Mouse (Mus musculus) forebrain, embryonic 11.5 days (tissue): Measurements from ENCODE around the gene Tgif2. TPM values are rescaled to one million over a fixed set of nuclear protein-coding genes. Genes with fewer than 3 reads are reported as not detected.
"Not testable (repeated sequence)": the region's sequence is repeated elsewhere in the genome, so short reads cannot be mapped to it uniquely, and the experiment has no call there.

Experiments used
- ATAC-seq: fragments of 200-750 bp; cut with Nextera tagmentation; replicated peaks from 2 replicates; pipeline ENCODE4 v1.8.0; 2017; ENCODE audit warnings: moderate TSS enrichment; ENCODE audit not compliant: low FRiP score
- DNase-seq: peaks from one replicate; pipeline ENCODE4 v3.0.0-alpha.2; 2017; ENCODE audit warnings: low spot score
- H3K27ac ChIP-seq: fragments of 300-500 bp; sonication (generic); 2 replicates; pipeline ENCODE4 v1.5.1; 2014; ENCODE audit warnings: low read depth, low read length
- H3K27me3 ChIP-seq: fragments of 300-500 bp; sonication (generic); 2 replicates; pipeline ENCODE4 v1.6.1; 2014; ENCODE audit warnings: mild to moderate bottlenecking, low read length, mixed read lengths; ENCODE audit not compliant: control insufficient read depth, insufficient read depth
- H3K36me3 ChIP-seq: fragments of 300-500 bp; sonication (generic); 2 replicates; pipeline ENCODE4 v1.6.1; 2014; ENCODE audit warnings: mild to moderate bottlenecking, low read length, moderate library complexity, mixed read lengths; ENCODE audit not compliant: control insufficient read depth, insufficient read depth
- H3K4me1 ChIP-seq: fragments of 300-500 bp; sonication (generic); replicated peaks from 2 replicates; pipeline ENCODE4 v1.6.1; 2014; ENCODE audit warnings: low read length, mixed read lengths; ENCODE audit not compliant: control insufficient read depth, insufficient read depth
- H3K4me2 ChIP-seq: fragments of 300-500 bp; sonication (generic); 2 replicates; pipeline ENCODE4 v1.6.1; 2014; ENCODE audit warnings: low read depth, mild to moderate bottlenecking, low read length, moderate library complexity, mixed read lengths; ENCODE audit not compliant: severe bottlenecking
- H3K4me3 ChIP-seq: fragments of 300-500 bp; sonication (generic); 2 replicates; pipeline ENCODE4 v1.5.1; 2014; ENCODE audit warnings: low read depth, low read length
- H3K9ac ChIP-seq: fragments of 300-500 bp; sonication (generic); 2 replicates; pipeline ENCODE4 v1.6.1; 2014; ENCODE audit warnings: low read length
- H3K9me3 ChIP-seq: fragments of 300-500 bp; sonication (generic); 2 replicates; pipeline ENCODE4 v1.6.1; 2016; ENCODE audit warnings: low read length, mixed read lengths; ENCODE audit not compliant: control insufficient read depth
- WGBS: fragments of 180-500 bp; shearing (Covaris S2); extraction: QIAGEN DNeasy Blood & Tissue Kit; methylation state at CpG from one replicate; pipeline ENCODE4 v1.1.7; 2014; 5-methylcytosine and 5-hydroxymethylcytosine counted together
- polyA plus RNA-seq: library from polyadenylated mRNA; unstranded; fragments of >200 nt; fragmentation: Nextera tagmentation; extraction: Ambion mirVana; gene quantifications from 2 replicates; pipeline ENCODE4 v1.2.1, GENCODE M21; 2014

The Tgif2 gene
- polyA plus RNA-seq, result 109 and 110 TPM in 2 replicates

- Histone ChIP-seq H3K4me2 (peak within 1 kb of the TSS; percentile 89), H3K27me3 (no peaks in the 10 kb centered on the region), H3K27ac (peak within 1 kb of the TSS; percentile 93), H3K4me3 (peak within 1 kb of the TSS; percentile 89), H3K36me3 (no peaks in the 10 kb centered on the region; the same call in 1 of the 2 replicates), H3K9ac (peak within 1 kb of the TSS; percentile 96), H3K4me1 (peaks cover 7% of the 10 kb centered on the region; the same call in 1 of the 2 replicates), H3K9me3 (no peaks in the 10 kb centered on the region)
- ATAC-seq, result peak; percentile 86
- DNase-seq, result peak; percentile 99
- WGBS, result 1% methylated on average over 50 of the region's 61 CpGs
Observed at GRCm38 (mm10) chr2:156839319-156840191, at the start of gene Tgif2. Gene Tgif2, plus strand, starts transcription at chr2:156840007.

GRCm38 (mm10) chr2:156798516-156798915 is 41.3 kb upstream of the Tgif2 start:
- H3K36me3 ChIP-seq, result no peaks in the 10 kb centered on the region
- WGBS, result 89% methylated on average over 1 of the region's 1 CpGs
- no peak overlapping the region for H3K27ac ChIP-seq
- H3K4me3 ChIP-seq, result no peak overlapping the region
- no peak overlapping the region for H3K4me2 ChIP-seq
- no peak overlapping the region for H3K9ac ChIP-seq
- H3K4me1 ChIP-seq, result no peaks in the 10 kb centered on the region
- no peaks in the 10 kb centered on the region; the same call in 1 of the 2 replicates for H3K9me3 ChIP-seq
- DNase-seq (no peak), ATAC-seq (no peak)
- H3K27me3 ChIP-seq, result no peaks in the 10 kb centered on the region

DNA sequence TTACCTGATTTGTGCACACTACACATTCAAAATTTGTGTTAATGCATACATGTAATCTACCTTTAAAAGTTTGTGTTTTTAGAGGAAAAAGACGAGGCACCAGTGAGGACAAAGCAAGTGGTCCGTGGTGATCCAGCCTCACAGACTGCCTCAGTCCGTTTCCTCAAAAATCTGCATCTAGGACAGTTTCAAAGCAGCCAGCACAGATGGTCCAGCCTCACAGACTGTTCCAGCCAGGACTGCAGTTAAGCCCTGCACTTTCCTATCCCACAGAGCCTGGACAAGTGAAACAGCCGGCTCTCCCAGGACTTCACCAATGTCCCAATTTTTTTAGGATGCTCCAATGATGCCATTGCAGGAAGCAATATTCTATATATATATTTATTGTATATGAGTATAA is 38.8 kb upstream of the Tgif2 start:
- no peak overlapping the region for H3K4me2 ChIP-seq
- ATAC-seq (no peak), DNase-seq (no peak)
- no peak overlapping the region for H3K27ac ChIP-seq
- H3K36me3 ChIP-seq, result no peaks in the 10 kb centered on the region
- no peaks in the 10 kb centered on the region for H3K4me1 ChIP-seq
- no peak overlapping the region for H3K4me3 ChIP-seq
- H3K9me3 ChIP-seq, result no peaks in the 10 kb centered on the region; the same call in 1 of the 2 replicates
- no peaks in the 10 kb centered on the region for H3K27me3 ChIP-seq
- no peak overlapping the region for H3K9ac ChIP-seq
- WGBS, result 70% methylated on average over 4 of the region's 4 CpGs

DNA sequence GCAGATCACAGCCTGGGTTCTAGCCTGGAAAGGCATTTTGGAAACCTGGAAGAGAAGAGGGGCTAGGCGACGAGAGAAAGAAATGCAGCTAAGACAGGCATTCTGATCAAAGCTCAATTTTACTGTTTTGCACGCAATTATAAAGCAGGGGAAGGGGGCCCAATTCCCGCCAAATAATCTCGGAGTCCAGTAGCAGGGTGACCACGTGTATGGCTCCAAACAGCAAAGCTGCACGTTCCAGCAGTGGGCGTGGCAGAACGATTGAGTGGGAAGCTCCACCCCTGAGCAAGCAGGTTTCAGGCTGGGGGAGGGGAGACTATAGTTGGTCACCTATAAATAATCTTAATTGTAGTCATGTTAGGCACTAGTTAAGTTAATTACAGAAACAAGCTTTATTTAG is 37.7 kb upstream of the Tgif2 start:
- DNase-seq, H3K36me3 ChIP-seq, H3K4me1 ChIP-seq, H3K4me2 ChIP-seq, H3K9ac ChIP-seq, H3K9me3 ChIP-seq, H3K27me3 ChIP-seq, H3K4me3 ChIP-seq, ATAC-seq, H3K27ac ChIP-seq: not testable (repeated sequence)
- 53% methylated on average over 9 of the region's 9 CpGs for WGBS

- ATAC-seq, result no peak
- H3K4me2 ChIP-seq, result no peak overlapping the region
- no peak overlapping the region for H3K4me3 ChIP-seq
- H3K27ac ChIP-seq, result no peak overlapping the region
- H3K27me3 ChIP-seq, result no peaks in the 10 kb centered on the region
- no peaks in the 10 kb centered on the region for H3K36me3 ChIP-seq
- no peaks in the 10 kb centered on the region for H3K4me1 ChIP-seq
- H3K9me3 ChIP-seq, result no peaks in the 10 kb centered on the region
- WGBS, result 64% methylated on average over 4 of the region's 4 CpGs
- no peak overlapping the region for H3K9ac ChIP-seq
- no peak for DNase-seq
Observed at GRCm38 (mm10) chr2:156803698-156804372, 36.0 kb upstream of the Tgif2 start.

- no peak overlapping the region for H3K4me3 ChIP-seq
- no peak for ATAC-seq
- WGBS, result 88% methylated on average over 4 of the region's 4 CpGs
- DNase-seq, result no peak
- H3K9ac ChIP-seq, result no peak overlapping the region
- H3K27ac ChIP-seq, result no peak overlapping the region
- no peaks in the 10 kb centered on the region for H3K4me1 ChIP-seq
- H3K9me3 ChIP-seq, result no peaks in the 10 kb centered on the region
- H3K36me3 ChIP-seq, result no peaks in the 10 kb centered on the region
- no peaks in the 10 kb centered on the region for H3K27me3 ChIP-seq
- H3K4me2 ChIP-seq, result no peak overlapping the region
Observed at GRCm38 (mm10) chr2:156804589-156804988, 35.2 kb upstream of the Tgif2 start.

- ATAC-seq (no peak), DNase-seq (no peak)
- no peak overlapping the region for H3K4me3 ChIP-seq
- H3K9me3 ChIP-seq, result no peaks in the 10 kb centered on the region
- H3K4me2 ChIP-seq, result no peak overlapping the region
- H3K9ac ChIP-seq, result no peak overlapping the region
- H3K4me1 ChIP-seq, result no peaks in the 10 kb centered on the region
- WGBS, result 69% methylated on average over 6 of the region's 6 CpGs
- no peaks in the 10 kb centered on the region for H3K36me3 ChIP-seq
- H3K27me3 ChIP-seq, result no peaks in the 10 kb centered on the region
- no peak overlapping the region for H3K27ac ChIP-seq
Observed at GRCm38 (mm10) chr2:156806886-156807285, 32.9 kb upstream of the Tgif2 start.

GRCm38 (mm10) chr2:156809579-156809978 is 30.2 kb upstream of the Tgif2 start:
- Histone ChIP-seq H3K4me2 (no peak overlapping the region), H3K27ac (no peak overlapping the region), H3K27me3 (no peaks in the 10 kb centered on the region), H3K9me3 (no peaks in the 10 kb centered on the region), H3K4me1 (no peaks in the 10 kb centered on the region), H3K4me3 (no peak overlapping the region), H3K9ac (no peak overlapping the region), H3K36me3 (no peaks in the 10 kb centered on the region)
- peak; percentile 79 for DNase-seq
- ATAC-seq, result 0 out of 2 replicates have a peak, but pooled peaks have one; percentile 39
- 71% methylated on average over 2 of the region's 2 CpGs for WGBS
